11 mouse cellular contexts compared by ENCODE assay signal in the genomic region with DNA sequence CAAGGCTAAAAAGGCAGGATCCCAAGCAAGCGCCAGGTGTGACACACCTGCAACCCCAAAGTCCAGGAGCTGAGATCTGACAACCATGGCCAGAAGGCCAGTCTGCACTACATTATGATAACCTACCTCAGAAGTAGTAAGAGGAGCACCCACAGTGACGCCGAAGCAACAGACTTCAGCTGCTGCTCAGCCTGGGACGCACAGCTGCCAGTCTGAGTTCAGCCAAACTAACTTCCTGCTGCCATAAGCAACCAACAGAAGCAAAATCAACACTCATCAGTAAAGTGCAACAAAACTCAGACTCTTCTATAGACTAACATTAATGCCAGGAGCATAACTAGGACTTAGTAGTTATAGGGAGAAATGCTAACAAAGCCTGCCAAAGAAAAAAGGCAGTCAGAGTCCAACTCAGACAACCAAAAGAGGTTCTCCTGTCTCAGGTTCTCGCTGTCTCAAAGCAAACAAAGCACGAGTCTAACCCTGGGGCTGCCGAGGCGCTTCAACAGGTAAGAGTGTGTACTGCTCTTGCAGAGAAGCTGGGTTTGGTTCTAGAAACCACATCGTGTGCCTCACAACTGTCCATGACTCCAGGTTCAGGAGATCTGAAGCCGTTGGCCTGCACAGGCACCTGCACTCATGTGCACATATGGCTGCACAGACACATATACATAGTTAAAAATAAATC.
"Had no signal": no experiment of that assay in that cellular context is flagged by ENCODE, and none has a peak within 500 bp of the region (broad histone marks: within the 10 kb centered on the region; RNA-seq: fewer than 3 reads in every experiment).

No protein-coding gene starts in this region.

- H3K9me3 ChIP-seq: limb, embryonic 15.5 days; midbrain, embryonic 13.5 days; neural tube, embryonic 15.5 days; stomach, embryonic 15.5 days had no signal

- H3K9ac ChIP-seq: limb, embryonic 15.5 days; liver, embryonic 14.5 days; midbrain, embryonic 13.5 days; neural tube, embryonic 15.5 days; stomach, embryonic 15.5 days had no signal

- H3K36me3 ChIP-seq: limb, embryonic 15.5 days; midbrain, embryonic 13.5 days; neural tube, embryonic 15.5 days; stomach, embryonic 15.5 days had no signal

- H3K4me1 ChIP-seq: limb, embryonic 15.5 days; stomach, embryonic 15.5 days had no signal

- H3K27me3 ChIP-seq: limb, embryonic 15.5 days; midbrain, embryonic 13.5 days; neural tube, embryonic 15.5 days; stomach, embryonic 15.5 days had no signal

- ATAC-seq: midbrain, embryonic 13.5 days had no signal

- DNase-seq: kidney, adult 18-20 months; kidney, postnatal 14 days; lung, adult 18-20 months; right cerebral cortex, postnatal 4 days; spleen, adult 18-20 months had no signal

- H3K4me2 ChIP-seq: limb, embryonic 15.5 days; midbrain, embryonic 13.5 days; neural tube, embryonic 15.5 days; stomach, embryonic 15.5 days had no signal

- H3K4me3 ChIP-seq: left cerebral cortex, adult 2 months; limb, embryonic 15.5 days; midbrain, embryonic 13.5 days; neural tube, embryonic 15.5 days; stomach, embryonic 15.5 days had no signal

- H3K27ac ChIP-seq: left cerebral cortex, adult 2 months; limb, embryonic 15.5 days; liver, embryonic 14.5 days; midbrain, embryonic 13.5 days; neural tube, embryonic 15.5 days; stomach, embryonic 15.5 days had no signal
